Mouse (Mus musculus) liver, embryonic 15.5 days (tissue): ENCODE results near the gene Gpr55. TPM values are rescaled to one million over a fixed set of nuclear protein-coding genes. Genes with fewer than 3 reads are reported as not detected.

Experiments
- ATAC-seq: fragments of 200-750 bp; cut with Nextera tagmentation; 2 replicates; pipeline ENCODE4 v1.8.0; 2017; ENCODE audit warnings: moderate number of reproducible peaks, mild to moderate bottlenecking, moderate library complexity; ENCODE audit not compliant: insufficient read depth
- H3K27ac ChIP-seq: fragments of 300-500 bp; sonication (generic); replicated peaks from 2 replicates; pipeline ENCODE4 v1.5.1; 2015; ENCODE audit warnings: mild to moderate bottlenecking, inconsistent platforms
- H3K27me3 ChIP-seq: fragments of 300-500 bp; sonication (generic); 2 replicates; pipeline ENCODE4 v1.6.1; 2015; ENCODE audit warnings: mild to moderate bottlenecking, inconsistent platforms
- H3K36me3 ChIP-seq: fragments of 300-500 bp; sonication (generic); replicated peaks from 2 replicates; pipeline ENCODE4 v1.6.1; 2015; ENCODE audit warnings: moderate library complexity, mild to moderate bottlenecking, inconsistent platforms
- H3K4me1 ChIP-seq: fragments of 300-500 bp; sonication (generic); replicated peaks from 2 replicates; pipeline ENCODE4 v1.6.1; 2015; ENCODE audit warnings: inconsistent platforms
- H3K4me2 ChIP-seq: fragments of 300-500 bp; sonication (generic); 2 replicates; pipeline ENCODE4 v1.6.1; 2015; ENCODE audit warnings: moderate library complexity, mild to moderate bottlenecking, inconsistent platforms
- H3K4me3 ChIP-seq: fragments of 300-500 bp; sonication (generic); replicated peaks from 2 replicates; pipeline ENCODE4 v1.5.1; 2015; ENCODE audit warnings: mild to moderate bottlenecking, inconsistent platforms
- H3K9ac ChIP-seq: fragments of 300-500 bp; sonication (generic); 2 replicates; pipeline ENCODE4 v1.6.1; 2015; ENCODE audit warnings: moderate library complexity, mild to moderate bottlenecking, inconsistent platforms
- H3K9me3 ChIP-seq: fragments of 300-500 bp; sonication (generic); replicated peaks from 2 replicates; pipeline ENCODE4 v1.6.1; 2016; ENCODE audit warnings: inconsistent platforms
- WGBS: fragments of 180-500 bp; shearing (Covaris S2); methylation state at CpG from one replicate; pipeline ENCODE4 v1.1.7; 2015; ENCODE audit warnings: mixed read lengths; ENCODE audit not compliant: insufficient replicate concordance; 5-methylcytosine and 5-hydroxymethylcytosine counted together
- polyA plus RNA-seq: library from polyadenylated mRNA; unstranded; fragments of >200 nt; fragmentation: Nextera tagmentation; extraction: Ambion mirVana; gene quantifications from 2 replicates; pipeline ENCODE4 v1.2.1, GENCODE M21; 2015

Gene Gpr55
- polyA plus RNA-seq, 1 experiment from 2014 or later: 0.02 TPM

DNA sequence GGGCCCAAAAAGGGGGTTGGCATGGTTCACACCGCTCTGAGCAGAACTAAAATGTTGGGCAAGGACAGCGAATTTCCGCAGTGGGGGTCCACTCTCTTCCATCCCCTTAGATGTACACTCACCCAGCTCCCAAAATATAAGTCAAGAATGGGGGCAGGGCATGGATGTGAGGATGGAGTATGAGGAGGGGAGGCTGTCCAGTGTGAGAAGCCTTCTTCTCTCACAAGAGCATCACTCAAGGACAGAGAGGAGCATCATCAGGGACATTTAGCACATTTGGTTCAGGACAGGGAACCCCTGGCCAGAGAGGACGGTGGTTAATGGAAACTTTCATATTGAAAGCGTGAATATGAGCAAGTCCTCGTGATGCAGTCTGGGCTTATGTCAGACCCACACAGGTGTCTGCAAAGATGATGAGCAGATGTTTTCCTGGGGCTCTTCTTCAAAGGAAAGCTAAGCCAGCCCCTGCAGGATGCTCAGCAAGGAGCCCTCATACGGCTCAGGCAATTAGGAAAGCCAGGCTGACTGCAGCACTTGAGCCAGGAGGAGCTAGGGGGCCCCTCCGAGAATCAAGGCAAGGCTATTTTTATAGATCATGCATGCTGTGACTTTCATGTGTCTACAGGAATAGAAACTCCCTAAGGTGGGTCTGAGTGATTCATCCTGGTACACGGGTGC, 2.7 kb downstream of the Gpr55 start:
- no peak overlapping the region for H3K9ac ChIP-seq
- no peak for ATAC-seq
- WGBS: 52% methylated on average over 9 of the region's 9 CpGs
- H3K4me3 ChIP-seq: no peak overlapping the region
- no peaks in the 10 kb centered on the region for H3K27me3 ChIP-seq
- no peak overlapping the region for H3K27ac ChIP-seq
- no peaks in the 10 kb centered on the region for H3K9me3 ChIP-seq
- H3K4me2 ChIP-seq: no peak overlapping the region
- H3K4me1 ChIP-seq: peaks cover 24% of the 10 kb centered on the region
- H3K36me3 ChIP-seq: no peaks in the 10 kb centered on the region

DNA sequence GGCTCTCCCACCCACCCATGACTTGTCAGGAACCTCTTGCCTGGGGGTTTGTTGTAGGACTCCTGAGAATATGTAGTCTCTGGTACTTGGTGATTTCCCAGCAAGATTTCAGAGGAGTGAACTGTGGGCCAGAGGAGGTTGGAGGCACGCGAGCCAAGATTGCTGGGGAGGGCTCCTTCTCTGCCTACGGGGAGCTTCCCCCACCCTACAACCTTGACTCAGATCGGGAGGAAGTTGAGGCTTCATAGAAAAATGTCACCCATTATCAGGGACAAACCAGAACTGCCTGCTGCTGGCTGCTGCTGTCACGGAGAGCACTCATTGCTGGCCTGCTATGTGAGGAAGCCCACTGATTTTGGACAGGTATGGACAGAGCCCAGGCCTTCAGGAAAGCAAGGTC, 3.5 kb downstream of the Gpr55 start:
- no peak overlapping the region for H3K4me2 ChIP-seq
- 9% methylated on average over 5 of the region's 5 CpGs for WGBS
- H3K4me3 ChIP-seq: no peak overlapping the region
- H3K27me3 ChIP-seq: no peaks in the 10 kb centered on the region
- no peak overlapping the region for H3K27ac ChIP-seq
- H3K9ac ChIP-seq: no peak overlapping the region
- H3K36me3 ChIP-seq: no peaks in the 10 kb centered on the region
- H3K9me3 ChIP-seq: no peaks in the 10 kb centered on the region
- no peak for ATAC-seq
- H3K4me1 ChIP-seq: peaks cover 24% of the 10 kb centered on the region

DNA sequence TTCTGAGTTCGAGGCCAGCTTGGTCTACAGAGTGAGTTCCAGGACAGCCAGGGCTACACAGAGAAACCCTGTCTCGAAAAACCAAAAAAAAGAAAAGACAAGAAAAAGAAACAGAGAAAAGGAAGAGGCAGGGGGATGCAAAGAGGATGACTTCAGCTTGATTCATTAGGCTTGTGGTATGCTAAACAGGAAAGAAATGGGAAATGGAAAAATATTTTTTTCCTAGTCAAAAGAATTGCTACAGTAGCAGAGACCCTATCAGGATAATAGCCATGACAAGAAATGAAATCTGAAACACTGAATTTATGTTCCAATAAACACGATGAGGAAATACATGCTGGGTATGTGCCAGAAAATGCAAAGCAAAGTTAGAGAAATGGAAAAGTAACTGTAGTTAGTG, 5.7 kb downstream of the Gpr55 start:
- Histone ChIP-seq H3K4me1 (peaks cover 16% of the 10 kb centered on the region), H3K36me3 (no peaks in the 10 kb centered on the region), H3K9me3 (no peaks in the 10 kb centered on the region), H3K27me3 (no peaks in the 10 kb centered on the region), H3K27ac (no peak overlapping the region), H3K9ac (no peak overlapping the region), H3K4me3 (no peak overlapping the region), H3K4me2 (no peak overlapping the region)
- WGBS: 43% methylated on average over 3 of the region's 3 CpGs
- no peak for ATAC-seq

DNA sequence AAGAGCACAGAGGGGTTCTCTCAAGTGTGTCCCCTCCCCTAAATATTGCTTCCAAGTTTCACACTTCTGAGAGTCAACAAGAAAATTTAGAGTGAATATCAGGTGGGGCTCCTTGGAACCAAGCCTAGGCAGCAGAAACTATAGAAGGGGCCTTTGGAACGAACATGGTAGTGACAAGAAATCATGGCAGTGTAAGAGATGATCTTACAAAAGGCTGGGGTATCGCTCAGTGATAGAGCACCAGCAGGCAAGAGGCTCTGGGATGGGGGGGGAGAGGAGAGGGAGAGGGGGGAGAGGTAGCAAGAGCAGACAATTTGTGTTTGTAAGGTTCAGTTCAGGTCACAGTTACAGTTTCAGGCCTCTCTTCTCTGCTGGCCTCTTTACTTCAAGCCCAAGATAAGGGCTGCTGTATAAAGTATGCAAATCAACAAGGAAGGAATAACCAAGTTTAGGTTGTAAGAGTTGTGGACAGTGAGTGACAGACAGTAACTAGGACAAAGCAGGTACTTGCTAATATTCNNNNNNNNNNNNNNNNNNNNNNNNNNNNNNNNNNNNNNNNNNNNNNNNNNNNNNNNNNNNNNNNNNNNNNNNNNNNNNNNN, 11.6 kb downstream of the Gpr55 start:
- Histone ChIP-seq H3K4me2 (no peak overlapping the region), H3K27ac (no peak overlapping the region), H3K36me3 (no peaks in the 10 kb centered on the region), H3K4me3 (no peak overlapping the region), H3K27me3 (no peaks in the 10 kb centered on the region), H3K9me3 (no peaks in the 10 kb centered on the region), H3K9ac (no peak overlapping the region), H3K4me1 (no peaks in the 10 kb centered on the region)
- 57% methylated on average over 2 of the region's 2 CpGs for WGBS
- no peak for ATAC-seq

DNA sequence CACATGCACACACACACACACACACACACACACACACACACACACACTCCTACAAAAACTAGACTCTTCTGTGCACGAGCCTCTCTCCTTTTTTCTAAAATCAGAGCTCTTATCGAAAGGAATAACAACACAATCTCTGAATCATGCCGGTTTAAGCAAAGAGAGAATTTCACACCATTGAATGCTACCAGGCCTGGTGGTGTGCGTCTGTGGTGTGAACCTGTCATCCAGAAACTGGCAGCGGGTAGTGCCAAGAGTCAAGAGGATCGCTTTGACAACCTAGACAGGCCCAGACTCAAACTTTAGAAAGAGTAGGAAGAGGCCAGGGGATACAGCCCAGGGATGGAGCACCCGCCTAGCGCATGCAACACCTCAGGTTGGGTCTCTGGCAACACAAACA, 18.5 kb downstream of the Gpr55 start:
- no peaks in the 10 kb centered on the region for H3K9me3 ChIP-seq
- no peaks in the 10 kb centered on the region for H3K36me3 ChIP-seq
- WGBS: 65% methylated on average over 8 of the region's 8 CpGs
- no peak overlapping the region for H3K4me3 ChIP-seq
- no peak overlapping the region for H3K9ac ChIP-seq
- ATAC-seq: no peak
- H3K4me1 ChIP-seq: no peaks in the 10 kb centered on the region
- H3K27me3 ChIP-seq: no peaks in the 10 kb centered on the region
- H3K4me2 ChIP-seq: no peak overlapping the region
- H3K27ac ChIP-seq: no peak overlapping the region

DNA sequence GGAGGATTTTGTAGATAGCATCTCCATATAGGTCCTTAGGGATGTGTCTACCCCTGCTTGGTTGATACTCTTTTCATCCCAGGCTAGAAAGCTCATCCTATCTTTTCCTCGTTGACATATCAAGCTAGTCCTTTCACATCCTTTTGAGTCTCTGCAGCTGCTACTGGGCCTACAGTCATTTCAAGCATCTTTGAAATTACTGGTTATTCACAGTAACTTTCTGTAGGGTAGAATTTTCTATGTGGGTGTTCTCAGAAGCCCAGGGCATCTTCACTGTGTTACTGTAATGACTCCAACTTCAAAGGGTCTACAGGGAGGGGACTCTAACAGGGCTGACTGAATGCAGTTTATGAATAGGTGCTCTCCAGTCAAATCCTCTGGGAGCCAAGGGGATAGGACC, 23.5 kb downstream of the Gpr55 start:
- H3K4me2 ChIP-seq: no peak overlapping the region
- no peak overlapping the region for H3K9ac ChIP-seq
- H3K9me3 ChIP-seq: no peaks in the 10 kb centered on the region
- H3K27ac ChIP-seq: no peak overlapping the region
- 40% methylated on average over 1 of the region's 1 CpGs for WGBS
- no peaks in the 10 kb centered on the region for H3K27me3 ChIP-seq
- H3K36me3 ChIP-seq: no peaks in the 10 kb centered on the region
- ATAC-seq: no peak
- no peak overlapping the region for H3K4me3 ChIP-seq
- peaks cover 9% of the 10 kb centered on the region for H3K4me1 ChIP-seq

DNA sequence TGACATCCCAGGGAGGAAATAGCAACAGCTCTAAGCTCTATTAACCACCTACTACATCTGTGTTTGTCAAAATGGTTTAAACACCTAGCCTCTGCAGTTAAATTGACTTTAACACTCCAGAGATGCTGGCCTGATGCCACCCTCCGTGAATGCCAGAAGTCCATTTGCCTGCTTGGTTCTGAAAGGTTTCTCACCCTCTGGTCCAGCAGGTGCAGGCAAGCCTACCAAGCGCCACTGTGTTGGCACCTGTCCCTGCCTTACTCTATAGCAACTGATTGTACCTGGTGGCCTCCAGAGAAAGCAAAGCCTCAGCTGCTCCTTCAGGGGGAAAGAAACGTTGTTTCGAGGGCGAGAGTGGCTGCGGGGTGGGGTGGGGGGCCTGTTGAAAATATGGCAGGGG, 24.5 kb downstream of the Gpr55 start:
- H3K27ac ChIP-seq: no peak overlapping the region
- H3K9ac ChIP-seq: no peak overlapping the region
- H3K4me1 ChIP-seq: peaks cover 9% of the 10 kb centered on the region
- H3K9me3 ChIP-seq: no peaks in the 10 kb centered on the region
- ATAC-seq: no peak
- no peak overlapping the region for H3K4me2 ChIP-seq
- no peaks in the 10 kb centered on the region for H3K36me3 ChIP-seq
- no peaks in the 10 kb centered on the region for H3K27me3 ChIP-seq
- no peak overlapping the region for H3K4me3 ChIP-seq
- WGBS: 52% methylated on average over 6 of the region's 6 CpGs

DNA sequence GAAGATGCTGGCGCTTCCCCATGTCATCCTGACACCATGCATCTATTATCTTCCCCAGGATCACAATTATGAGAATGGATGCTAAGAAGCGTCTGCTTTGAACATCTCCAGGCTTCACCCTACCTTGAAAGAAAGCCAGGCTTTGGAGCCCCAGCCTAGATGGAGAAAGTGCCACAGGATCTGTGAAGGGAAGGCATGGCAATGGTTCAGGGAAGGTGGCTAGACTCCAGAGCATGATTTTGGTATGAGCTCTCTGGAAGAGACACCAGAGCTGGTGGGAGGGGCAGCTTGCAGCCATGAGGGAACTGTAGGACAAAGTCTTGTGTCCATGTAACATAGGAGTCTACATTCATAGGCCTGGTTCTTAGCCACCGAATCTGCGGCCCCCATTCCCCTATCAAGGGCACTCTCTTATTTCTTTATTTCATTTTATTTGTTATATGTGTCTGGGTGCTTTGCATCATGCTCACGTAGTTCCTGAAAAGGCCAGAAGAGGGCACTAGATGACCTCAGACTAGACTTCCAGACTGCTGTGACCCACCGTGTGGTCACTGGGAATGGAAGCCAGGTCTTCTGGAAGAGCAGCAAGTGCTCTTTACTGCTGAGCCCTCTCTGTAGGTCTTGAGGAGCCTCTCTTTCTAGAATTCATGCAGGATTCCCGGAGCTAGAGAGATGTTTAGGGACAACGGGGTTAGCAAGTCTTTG, 25.5 kb downstream of the Gpr55 start:
- Histone ChIP-seq H3K4me2 (no peak overlapping the region), H3K4me1 (peaks cover 9% of the 10 kb centered on the region), H3K4me3 (no peak overlapping the region), H3K27ac (no peak overlapping the region), H3K27me3 (no peaks in the 10 kb centered on the region), H3K9me3 (no peaks in the 10 kb centered on the region), H3K36me3 (no peaks in the 10 kb centered on the region), H3K9ac (no peak overlapping the region)
- ATAC-seq: no peak
- WGBS: 32% methylated on average over 8 of the region's 8 CpGs

DNA sequence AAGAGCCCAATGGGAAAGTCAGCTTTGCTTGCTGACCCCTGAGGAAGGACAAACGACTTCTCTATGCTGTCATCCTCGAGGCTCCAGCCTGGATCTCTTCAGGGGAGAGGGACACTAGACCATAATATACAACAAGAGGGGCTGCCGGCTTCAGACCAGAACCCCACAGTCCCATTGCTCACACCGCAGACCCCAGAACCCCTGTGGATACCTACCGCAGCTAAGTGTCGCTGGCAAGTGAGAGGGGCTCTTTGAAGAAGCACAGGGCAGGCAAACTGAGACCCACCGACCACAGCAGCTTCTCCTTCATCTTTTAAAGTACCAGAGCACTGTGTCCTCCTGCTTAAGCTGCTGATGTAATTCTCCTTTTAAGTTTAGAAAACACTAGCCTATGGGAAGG, 26.2 kb downstream of the Gpr55 start:
- Histone ChIP-seq H3K4me3 (no peak overlapping the region), H3K36me3 (no peaks in the 10 kb centered on the region), H3K4me1 (peaks cover 9% of the 10 kb centered on the region), H3K27ac (no peak overlapping the region), H3K9ac (no peak overlapping the region), H3K4me2 (no peak overlapping the region), H3K27me3 (no peaks in the 10 kb centered on the region), H3K9me3 (no peaks in the 10 kb centered on the region)
- 14% methylated on average over 7 of the region's 7 CpGs for WGBS
- ATAC-seq: no peak

DNA sequence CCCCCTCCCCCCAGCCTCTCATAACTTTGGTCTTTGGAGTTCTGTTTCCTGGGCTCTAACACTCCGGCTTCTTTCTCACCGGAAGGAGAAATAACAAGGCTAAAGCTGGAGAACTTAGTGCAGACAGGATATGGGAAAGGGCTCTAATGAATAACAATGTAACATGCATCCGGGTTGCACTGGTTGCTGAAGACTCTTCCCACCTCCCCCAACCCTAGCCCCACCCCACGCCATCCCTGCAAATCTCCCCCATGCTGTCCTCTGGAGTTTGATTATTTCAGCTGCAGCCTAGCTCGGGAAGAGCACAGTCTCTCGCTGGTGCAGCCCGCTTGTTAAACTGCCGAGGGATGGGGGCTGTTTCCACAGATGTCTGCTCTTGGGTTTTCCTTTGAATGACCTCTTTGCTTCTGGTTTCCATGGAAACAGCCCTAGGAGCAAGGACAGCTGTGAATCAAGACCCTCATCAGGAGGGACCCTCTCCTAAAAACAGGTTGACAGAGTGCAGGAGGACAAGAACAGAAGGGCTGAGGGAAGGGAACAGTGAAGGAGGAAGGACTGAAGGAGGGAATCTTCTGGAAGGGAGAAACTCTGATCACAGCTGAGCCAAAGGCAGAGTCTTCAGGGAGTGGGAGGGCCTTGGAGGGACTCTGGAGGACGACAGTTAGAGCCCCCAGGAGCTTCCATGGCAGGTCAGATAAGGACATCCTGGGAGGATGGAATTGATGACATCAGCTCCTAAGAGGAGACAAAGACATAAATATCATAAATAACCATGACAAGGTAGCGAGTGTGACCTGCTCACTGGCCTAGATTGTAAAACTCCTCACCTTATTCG, 27.0 kb downstream of the Gpr55 start:
- no peak overlapping the region for H3K4me3 ChIP-seq
- no peak overlapping the region for H3K9ac ChIP-seq
- H3K4me2 ChIP-seq: 0 out of 2 replicates have a peak overlapping the region, but pooled peaks have one; percentile 7
- 10% methylated on average over 11 of the region's 11 CpGs for WGBS
- ATAC-seq: peak; percentile 21; the same call in 1 of the 2 replicates
- no peaks in the 10 kb centered on the region for H3K9me3 ChIP-seq
- H3K27me3 ChIP-seq: no peaks in the 10 kb centered on the region
- peaks cover 9% of the 10 kb centered on the region for H3K4me1 ChIP-seq
- peak overlapping the region; percentile 68 for H3K27ac ChIP-seq
- H3K36me3 ChIP-seq: no peaks in the 10 kb centered on the region

DNA sequence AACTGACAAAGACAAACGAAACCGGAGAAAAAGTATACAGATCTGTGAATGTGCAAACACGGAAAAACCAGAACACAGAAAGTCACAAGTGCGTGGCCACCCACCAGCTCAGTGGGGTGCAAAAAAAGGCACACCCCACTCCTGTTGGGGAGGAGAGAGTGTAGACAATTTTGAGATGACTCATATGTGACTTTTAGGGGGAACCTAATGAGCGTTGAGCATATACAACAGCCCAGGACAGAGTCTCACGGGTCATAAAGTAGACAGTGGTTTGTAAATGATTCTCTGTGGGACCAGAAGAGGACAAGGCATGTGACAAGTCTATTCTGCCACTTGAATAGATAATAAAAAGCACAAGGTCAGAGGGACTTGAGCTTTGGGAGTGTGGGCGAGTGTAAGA, 27.6 kb downstream of the Gpr55 start:
- peak; percentile 17; the same call in 1 of the 2 replicates for ATAC-seq
- Histone ChIP-seq H3K36me3 (no peaks in the 10 kb centered on the region), H3K9me3 (no peaks in the 10 kb centered on the region), H3K27me3 (no peaks in the 10 kb centered on the region), H3K4me3 (no peak overlapping the region), H3K4me2 (0 out of 2 replicates have a peak overlapping the region, but pooled peaks have one; percentile 7), H3K4me1 (peaks cover 9% of the 10 kb centered on the region), H3K27ac (peak overlapping the region; percentile 68), H3K9ac (no peak overlapping the region)
- 28% methylated on average over 7 of the region's 7 CpGs for WGBS
